Mouse (Mus musculus) hindbrain, embryonic 15.5 days (tissue): ENCODE results near the gene Pex13. TPM values are rescaled to one million over a fixed set of nuclear protein-coding genes. Genes with fewer than 3 reads are reported as not detected.
"Not testable (repeated sequence)": the region's sequence is repeated elsewhere in the genome, so short reads cannot be mapped to it uniquely, and the experiment has no call there.

Experiments used
- ATAC-seq: fragments of 200-750 bp; cut with Nextera tagmentation; 2 replicates; pipeline ENCODE4 v1.8.0; 2017; ENCODE audit warnings: low read depth, moderate number of reproducible peaks, moderate TSS enrichment; ENCODE audit not compliant: low FRiP score
- H3K27ac ChIP-seq: fragments of 300-500 bp; sonication (generic); replicated peaks from 2 replicates; pipeline ENCODE4 v1.5.1; 2015; ENCODE audit warnings: mild to moderate bottlenecking, inconsistent platforms
- H3K27me3 ChIP-seq: fragments of 300-500 bp; sonication (generic); 2 replicates; pipeline ENCODE4 v1.6.1; 2015; ENCODE audit warnings: control low read depth, inconsistent platforms
- H3K36me3 ChIP-seq: fragments of 300-500 bp; sonication (generic); 2 replicates; pipeline ENCODE4 v1.6.1; 2015; ENCODE audit warnings: control low read depth, inconsistent platforms
- H3K4me1 ChIP-seq: fragments of 300-500 bp; sonication (generic); replicated peaks from 2 replicates; pipeline ENCODE4 v1.6.1; 2015; ENCODE audit warnings: control low read depth, inconsistent platforms
- H3K4me2 ChIP-seq: fragments of 300-500 bp; sonication (generic); 2 replicates; pipeline ENCODE4 v1.6.1; 2015; ENCODE audit warnings: moderate library complexity, mild to moderate bottlenecking, inconsistent platforms
- H3K4me3 ChIP-seq: fragments of 300-500 bp; sonication (generic); 2 replicates; pipeline ENCODE4 v1.5.1; 2015; ENCODE audit warnings: mild to moderate bottlenecking, inconsistent platforms
- H3K9ac ChIP-seq: fragments of 300-500 bp; sonication (generic); 2 replicates; pipeline ENCODE4 v1.6.1; 2015; ENCODE audit warnings: inconsistent platforms
- H3K9me3 ChIP-seq: fragments of 300-500 bp; sonication (generic); 2 replicates; pipeline ENCODE4 v1.6.1; 2016; ENCODE audit warnings: control low read depth, inconsistent platforms
- WGBS: fragments of 180-500 bp; shearing (Covaris S2); methylation state at CpG from one replicate; pipeline ENCODE4 v1.1.7; 2015; 5-methylcytosine and 5-hydroxymethylcytosine counted together
- polyA plus RNA-seq: library from polyadenylated mRNA; unstranded; fragments of >200 nt; fragmentation: Nextera tagmentation; extraction: Ambion mirVana; gene quantifications from 2 replicates; pipeline ENCODE4 v1.2.1, GENCODE M21; 2015

Gene Pex13
- polyA plus RNA-seq, 1 experiment from 2014 or later = 31.6 TPM

- Histone ChIP-seq H3K4me2 (peak within 1 kb of the TSS; percentile 57), H3K4me1 (peaks cover 27% of the 10 kb centered on the region), H3K9ac (peak within 1 kb of the TSS; percentile 95), H3K36me3 (peaks cover 6% of the 10 kb centered on the region), H3K9me3 (no peaks in the 10 kb centered on the region), H3K4me3 (peak within 1 kb of the TSS; percentile 83), H3K27me3 (no peaks in the 10 kb centered on the region), H3K27ac (peak within 1 kb of the TSS; percentile 96)
- under 1% methylated on average over 74 of the region's 103 CpGs for WGBS
- ATAC-seq = peak; percentile 100
Observed at GRCm38 (mm10) chr11:23632945-23633878, 32.5 kb downstream of the Pex13 start, which contains the start of gene 0610010F05Rik. Gene 0610010F05Rik, minus strand, starts transcription at chr11:23633639.

- Histone ChIP-seq H3K9me3 (no peaks in the 10 kb centered on the region), H3K4me3 (no peak overlapping the region), H3K36me3 (peaks cover 12% of the 10 kb centered on the region), H3K27me3 (no peaks in the 10 kb centered on the region), H3K27ac (no peak overlapping the region), H3K4me1 (peaks cover 27% of the 10 kb centered on the region), H3K4me2 (no peak overlapping the region), H3K9ac (no peak overlapping the region)
- ATAC-seq = no peak
Observed at GRCm38 (mm10) chr11:23630664-23631063, 35.1 kb downstream of the Pex13 start.

GRCm38 (mm10) chr11:23618995-23619394 lies 46.8 kb downstream of the Pex13 start:
- no peak overlapping the region for H3K4me3 ChIP-seq
- H3K9ac ChIP-seq = no peak overlapping the region
- no peaks in the 10 kb centered on the region for H3K4me1 ChIP-seq
- ATAC-seq = no peak
- H3K27ac ChIP-seq = no peak overlapping the region
- 89% methylated on average over 5 of the region's 5 CpGs for WGBS
- H3K4me2 ChIP-seq = no peak overlapping the region
- no peaks in the 10 kb centered on the region for H3K27me3 ChIP-seq
- peaks cover 42% of the 10 kb centered on the region for H3K36me3 ChIP-seq
- H3K9me3 ChIP-seq = no peaks in the 10 kb centered on the region

GRCm38 (mm10) chr11:23614546-23614945 lies 51.2 kb downstream of the Pex13 start:
- no peaks in the 10 kb centered on the region for H3K4me1 ChIP-seq
- H3K27me3 ChIP-seq = no peaks in the 10 kb centered on the region
- 91% methylated on average over 5 of the region's 5 CpGs for WGBS
- no peak overlapping the region for H3K9ac ChIP-seq
- no peak for ATAC-seq
- H3K36me3 ChIP-seq = peaks cover 37% of the 10 kb centered on the region
- H3K4me3 ChIP-seq = no peak overlapping the region
- no peaks in the 10 kb centered on the region for H3K9me3 ChIP-seq
- no peak overlapping the region for H3K4me2 ChIP-seq
- H3K27ac ChIP-seq = no peak overlapping the region

- not testable (repeated sequence) for ATAC-seq, H3K4me3 ChIP-seq, H3K27ac ChIP-seq, H3K4me2 ChIP-seq, H3K9ac ChIP-seq, H3K27me3 ChIP-seq, H3K4me1 ChIP-seq, H3K9me3 ChIP-seq
- WGBS = 92% methylated on average over 6 of the region's 6 CpGs
- peaks cover 66% of the 10 kb centered on the region for H3K36me3 ChIP-seq
Observed at GRCm38 (mm10) chr11:23607291-23607690, 58.5 kb downstream of the Pex13 start.

Other genes starting within 250 kb of the Pex13 start
- 106 and 107 TPM in 2 replicates for gene Ahsa2, start 167.9 kb downstream of the Pex13 start, polyA plus RNA-seq
- gene 1700093K21Rik, start 144.8 kb downstream of the Pex13 start, polyA plus RNA-seq = 0.17 TPM in 1 of 2 replicates, not detected in the other
- 113 and 125 TPM in 2 replicates for gene 0610010F05Rik, start 32.3 kb downstream of the Pex13 start, polyA plus RNA-seq
- gene Pus10, start 285 bp downstream of the Pex13 start, polyA plus RNA-seq = 10.9 and 12.0 TPM in 2 replicates
- gene Rel, start 105.0 kb upstream of the Pex13 start, polyA plus RNA-seq = 0.41 and 0.60 TPM in 2 replicates
- gene Papolg, start 229.3 kb upstream of the Pex13 start, polyA plus RNA-seq = 18.2 and 18.6 TPM in 2 replicates